Mouse (Mus musculus) limb, embryonic 11.5 days (tissue): ENCODE measurements around the gene Vwf. TPM values are rescaled to one million over a fixed set of nuclear protein-coding genes. Genes with fewer than 3 reads are reported as not detected.

ENCODE experiments used
- ATAC-seq: fragments of 200-750 bp; cut with Nextera tagmentation; 2 replicates; pipeline ENCODE4 v1.8.0; 2017; ENCODE audit warnings: low read depth; ENCODE audit not compliant: insufficient number of reproducible peaks, low FRiP score, low TSS enrichment
- DNase-seq: peaks from one replicate; pipeline ENCODE4 v3.0.0-alpha.2; 2015; ENCODE audit warnings: low spot score
- H3K27ac ChIP-seq: fragments of 300-500 bp; sonication (generic); replicated peaks from 2 replicates; pipeline ENCODE4 v1.5.1; 2014; ENCODE audit warnings: low read depth, mild to moderate bottlenecking, low read length
- H3K27me3 ChIP-seq: fragments of 300-500 bp; sonication (generic); 2 replicates; pipeline ENCODE4 v1.6.1; 2014; ENCODE audit warnings: mild to moderate bottlenecking, low read length, mixed read lengths; ENCODE audit not compliant: control insufficient read depth, insufficient read depth
- H3K36me3 ChIP-seq: fragments of 300-500 bp; sonication (generic); 2 replicates; pipeline ENCODE4 v1.6.1; 2014; ENCODE audit warnings: mild to moderate bottlenecking, low read length, moderate library complexity, mixed read lengths; ENCODE audit not compliant: control insufficient read depth, insufficient read depth
- H3K4me1 ChIP-seq: fragments of 300-500 bp; sonication (generic); 2 replicates; pipeline ENCODE4 v1.6.1; 2014; ENCODE audit warnings: low read length, mixed read lengths; ENCODE audit not compliant: control insufficient read depth, insufficient read depth
- H3K4me2 ChIP-seq: fragments of 300-500 bp; sonication (generic); 2 replicates; pipeline ENCODE4 v1.6.1; 2014; ENCODE audit warnings: low read depth, mild to moderate bottlenecking, moderate library complexity; ENCODE audit not compliant: severe bottlenecking
- H3K4me3 ChIP-seq: fragments of 300-500 bp; sonication (generic); 2 replicates; pipeline ENCODE4 v1.5.1; 2014; ENCODE audit warnings: low read depth, low read length
- H3K9ac ChIP-seq: fragments of 300-500 bp; sonication (generic); 2 replicates; pipeline ENCODE4 v1.6.1; 2014; ENCODE audit warnings: mild to moderate bottlenecking, low read length
- H3K9me3 ChIP-seq: fragments of 300-500 bp; sonication (generic); 2 replicates; pipeline ENCODE4 v1.6.1; 2016; ENCODE audit warnings: low read length; ENCODE audit not compliant: control insufficient read depth
- WGBS: fragments of 180-500 bp; shearing (Covaris S2); extraction: QIAGEN DNeasy Blood & Tissue Kit; methylation state at CpG from one replicate; pipeline ENCODE4 v1.1.7; 2014; 5-methylcytosine and 5-hydroxymethylcytosine counted together
- polyA plus RNA-seq: library from polyadenylated mRNA; unstranded; fragments of >200 nt; fragmentation: Nextera tagmentation; extraction: Ambion mirVana; gene quantifications from 2 replicates; pipeline ENCODE4 v1.2.1, GENCODE M21; 2014

Gene Vwf
- polyA plus RNA-seq, 1 experiment from 2014 or later, result 6.1 TPM

GRCm38 (mm10) chr6:125534990-125535389 lies 11.6 kb upstream of the Vwf start:
- no peaks in the 10 kb centered on the region for H3K4me1 ChIP-seq
- no peaks in the 10 kb centered on the region for H3K36me3 ChIP-seq
- no peak overlapping the region for H3K9ac ChIP-seq
- no peak overlapping the region for H3K27ac ChIP-seq
- 89% methylated on average over 5 of the region's 5 CpGs for WGBS
- no peaks in the 10 kb centered on the region for H3K9me3 ChIP-seq
- DNase-seq, result no peak
- no peak for ATAC-seq
- H3K27me3 ChIP-seq, result no peaks in the 10 kb centered on the region
- no peak overlapping the region for H3K4me2 ChIP-seq
- no peak overlapping the region for H3K4me3 ChIP-seq

GRCm38 (mm10) chr6:125538469-125538868 lies 8.1 kb upstream of the Vwf start:
- H3K4me3 ChIP-seq, result no peak overlapping the region
- H3K27ac ChIP-seq, result no peak overlapping the region
- 87% methylated on average over 5 of the region's 5 CpGs for WGBS
- no peak for DNase-seq
- no peaks in the 10 kb centered on the region for H3K36me3 ChIP-seq
- no peak overlapping the region for H3K4me2 ChIP-seq
- H3K9ac ChIP-seq, result no peak overlapping the region
- no peaks in the 10 kb centered on the region for H3K27me3 ChIP-seq
- H3K9me3 ChIP-seq, result no peaks in the 10 kb centered on the region
- no peaks in the 10 kb centered on the region for H3K4me1 ChIP-seq
- ATAC-seq, result no peak

- H3K4me3 ChIP-seq, result no peak overlapping the region
- no peak overlapping the region for H3K27ac ChIP-seq
- no peaks in the 10 kb centered on the region for H3K27me3 ChIP-seq
- H3K9ac ChIP-seq, result no peak overlapping the region
- no peaks in the 10 kb centered on the region for H3K4me1 ChIP-seq
- ATAC-seq (no peak), DNase-seq (no peak)
- no peaks in the 10 kb centered on the region for H3K9me3 ChIP-seq
- no peaks in the 10 kb centered on the region for H3K36me3 ChIP-seq
- no peak overlapping the region for H3K4me2 ChIP-seq
- whole genome bisulfite sequencing, result 56% methylated on average over 8 of the region's 8 CpGs
Measured at GRCm38 (mm10) chr6:125539423-125539822, 7.2 kb upstream of the Vwf start.

GRCm38 (mm10) chr6:125540199-125540598 lies 6.4 kb upstream of the Vwf start:
- no peaks in the 10 kb centered on the region for H3K4me1 ChIP-seq
- no peaks in the 10 kb centered on the region for H3K27me3 ChIP-seq
- DNase-seq (no peak), ATAC-seq (no peak)
- no peaks in the 10 kb centered on the region for H3K9me3 ChIP-seq
- no peak overlapping the region for H3K4me2 ChIP-seq
- H3K36me3 ChIP-seq, result no peaks in the 10 kb centered on the region
- H3K4me3 ChIP-seq, result no peak overlapping the region
- 82% methylated on average over 10 of the region's 10 CpGs for WGBS
- no peak overlapping the region for H3K9ac ChIP-seq
- no peak overlapping the region for H3K27ac ChIP-seq

GRCm38 (mm10) chr6:125540826-125541225 lies 5.7 kb upstream of the Vwf start:
- no peaks in the 10 kb centered on the region for H3K36me3 ChIP-seq
- H3K9ac ChIP-seq, result no peak overlapping the region
- no peak overlapping the region for H3K4me3 ChIP-seq
- 91% methylated on average over 6 of the region's 6 CpGs for WGBS
- no peaks in the 10 kb centered on the region for H3K4me1 ChIP-seq
- no peaks in the 10 kb centered on the region for H3K9me3 ChIP-seq
- no peak overlapping the region for H3K4me2 ChIP-seq
- no peaks in the 10 kb centered on the region for H3K27me3 ChIP-seq
- DNase-seq, result no peak
- H3K27ac ChIP-seq, result no peak overlapping the region
- ATAC-seq, result no peak

- H3K9me3 ChIP-seq, result no peaks in the 10 kb centered on the region
- H3K36me3 ChIP-seq, result no peaks in the 10 kb centered on the region
- DNase-seq, result no peak
- WGBS, result 84% methylated on average over 6 of the region's 6 CpGs
- H3K4me1 ChIP-seq, result no peaks in the 10 kb centered on the region
- H3K4me2 ChIP-seq, result no peak overlapping the region
- no peak for ATAC-seq
- no peaks in the 10 kb centered on the region for H3K27me3 ChIP-seq
- no peak overlapping the region for H3K4me3 ChIP-seq
- no peak overlapping the region for H3K9ac ChIP-seq
- no peak overlapping the region for H3K27ac ChIP-seq
Measured at GRCm38 (mm10) chr6:125541296-125541695, 5.3 kb upstream of the Vwf start.

GRCm38 (mm10) chr6:125548406-125548805 lies 1.8 kb downstream of the Vwf start:
- Histone ChIP-seq H3K27ac (no peak overlapping the region), H3K27me3 (no peaks in the 10 kb centered on the region), H3K4me2 (no peak overlapping the region), H3K4me1 (no peaks in the 10 kb centered on the region), H3K9me3 (no peaks in the 10 kb centered on the region), H3K4me3 (no peak overlapping the region), H3K9ac (no peak overlapping the region), H3K36me3 (no peaks in the 10 kb centered on the region)
- 77% methylated on average over 10 of the region's 10 CpGs for WGBS
- ATAC-seq (no peak), DNase-seq (no peak)

- Histone ChIP-seq H3K27ac (no peak overlapping the region), H3K27me3 (no peaks in the 10 kb centered on the region), H3K36me3 (no peaks in the 10 kb centered on the region), H3K4me2 (no peak overlapping the region), H3K9me3 (no peaks in the 10 kb centered on the region), H3K4me3 (no peak overlapping the region), H3K4me1 (no peaks in the 10 kb centered on the region), H3K9ac (no peak overlapping the region)
- DNase-seq, result no peak
- 89% methylated on average over 5 of the region's 5 CpGs for WGBS
- ATAC-seq, result no peak
Measured at GRCm38 (mm10) chr6:125550172-125550571, 3.6 kb downstream of the Vwf start.

- Histone ChIP-seq H3K4me2 (no peak overlapping the region), H3K4me1 (no peaks in the 10 kb centered on the region), H3K27ac (no peak overlapping the region), H3K27me3 (no peaks in the 10 kb centered on the region), H3K4me3 (no peak overlapping the region), H3K9me3 (no peaks in the 10 kb centered on the region), H3K36me3 (no peaks in the 10 kb centered on the region), H3K9ac (no peak overlapping the region)
- DNase-seq, result no peak
- 66% methylated on average over 6 of the region's 6 CpGs for WGBS
- no peak for ATAC-seq
Measured at GRCm38 (mm10) chr6:125552760-125553159, 6.2 kb downstream of the Vwf start.
